Mouse (Mus musculus): ENCODE measurements around the gene Mrpl4. TPM values are rescaled to one million over a fixed set of nuclear protein-coding genes. Genes with fewer than 3 reads are reported as not detected.

Gene Mrpl4
- polyA plus RNA-seq, 1 experiment from 2014 or later = 155 TPM

DNA sequence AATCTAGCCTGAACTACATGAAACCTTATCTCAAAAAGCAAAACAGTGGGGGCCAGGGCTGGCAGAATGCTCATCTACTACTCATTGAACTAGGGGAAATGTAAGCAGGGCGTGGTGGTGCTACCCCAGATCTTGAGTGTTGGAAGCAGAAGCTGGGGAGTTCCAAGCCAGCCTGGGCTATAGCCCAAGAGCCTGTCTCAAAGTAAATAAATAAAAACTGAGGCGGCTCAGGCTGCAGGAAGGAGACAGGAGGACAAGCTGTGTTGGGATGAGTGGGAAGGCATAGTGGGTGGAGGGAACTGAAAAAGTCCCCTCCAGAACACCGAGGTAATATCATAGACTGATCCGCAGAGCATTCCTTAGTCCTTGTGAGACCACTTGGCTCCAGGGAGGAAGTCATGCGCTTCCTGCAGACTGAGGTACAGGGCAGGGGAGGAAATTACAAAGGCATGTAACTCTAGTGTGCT lies 9.3 kb downstream of the Mrpl4 start:
- DNase-seq (ENCODE audit: low spot score) = no peak

GRCm38 (mm10) chr9:21012368-21012767 lies 9.8 kb downstream of the Mrpl4 start:
- DNase-seq (ENCODE audit: low spot score) (no peak), ATAC-seq (replicated peaks; ENCODE audit: low FRiP score, low read depth) (no peak)
- Histone ChIP-seq H3K27ac (peak overlapping the region; percentile 65; the same call in 1 of the 2 replicates), H3K9ac (ENCODE audit: low read depth, low read length) (no peak overlapping the region), H3K4me1 (replicated peaks; ENCODE audit: insufficient read depth, low read length) (peaks cover 13% of the 10 kb centered on the region; the same call in 1 of the 2 replicates), H3K27me3 (ENCODE audit: insufficient read depth, low read length) (peaks cover 10% of the 10 kb centered on the region), H3K9me3 (replicated peaks; ENCODE audit: low read length) (no peaks in the 10 kb centered on the region), H3K4me3 (replicated peaks; ENCODE audit: low read depth, low read length) (no peak overlapping the region), H3K4me2 (ENCODE audit: low read length) (no peak overlapping the region), H3K36me3 (ENCODE audit: insufficient read depth, low read length) (peaks cover 10% of the 10 kb centered on the region; the same call in 1 of the 2 replicates)
- TF ChIP-seq CTCF (IDR thresholded peaks at IDR 0.05; ENCODE audit: low read depth) = peak; percentile 43; the same call in 1 of the 2 replicates
- 37% methylated on average over 1 of the region's 1 CpGs for WGBS

More for the DNA sequence above, 9.3 kb downstream of the Mrpl4 start:
- Histone ChIP-seq H3K9me3 (replicated peaks; ENCODE audit: low read length) (no peaks in the 10 kb centered on the region), H3K27me3 (ENCODE audit: insufficient read depth, low read length) (peaks cover 8% of the 10 kb centered on the region; the same call in 1 of the 2 replicates), H3K4me3 (replicated peaks; ENCODE audit: low read depth, low read length) (no peak overlapping the region), H3K4me2 (ENCODE audit: low read length) (no peak overlapping the region), H3K36me3 (ENCODE audit: insufficient read depth, low read length) (peaks cover 14% of the 10 kb centered on the region; the same call in 1 of the 2 replicates), H3K27ac (peak overlapping the region; percentile 65), H3K9ac (ENCODE audit: low read depth, low read length) (no peak overlapping the region), H3K4me1 (replicated peaks; ENCODE audit: insufficient read depth, low read length) (peaks cover 13% of the 10 kb centered on the region; the same call in 1 of the 2 replicates)
- ATAC-seq (replicated peaks; ENCODE audit: low FRiP score, low read depth) = no peak
- TF ChIP-seq CTCF (IDR thresholded peaks at IDR 0.05; ENCODE audit: low read depth) = no peak
- WGBS = 32% methylated on average over 5 of the region's 5 CpGs

DNA sequence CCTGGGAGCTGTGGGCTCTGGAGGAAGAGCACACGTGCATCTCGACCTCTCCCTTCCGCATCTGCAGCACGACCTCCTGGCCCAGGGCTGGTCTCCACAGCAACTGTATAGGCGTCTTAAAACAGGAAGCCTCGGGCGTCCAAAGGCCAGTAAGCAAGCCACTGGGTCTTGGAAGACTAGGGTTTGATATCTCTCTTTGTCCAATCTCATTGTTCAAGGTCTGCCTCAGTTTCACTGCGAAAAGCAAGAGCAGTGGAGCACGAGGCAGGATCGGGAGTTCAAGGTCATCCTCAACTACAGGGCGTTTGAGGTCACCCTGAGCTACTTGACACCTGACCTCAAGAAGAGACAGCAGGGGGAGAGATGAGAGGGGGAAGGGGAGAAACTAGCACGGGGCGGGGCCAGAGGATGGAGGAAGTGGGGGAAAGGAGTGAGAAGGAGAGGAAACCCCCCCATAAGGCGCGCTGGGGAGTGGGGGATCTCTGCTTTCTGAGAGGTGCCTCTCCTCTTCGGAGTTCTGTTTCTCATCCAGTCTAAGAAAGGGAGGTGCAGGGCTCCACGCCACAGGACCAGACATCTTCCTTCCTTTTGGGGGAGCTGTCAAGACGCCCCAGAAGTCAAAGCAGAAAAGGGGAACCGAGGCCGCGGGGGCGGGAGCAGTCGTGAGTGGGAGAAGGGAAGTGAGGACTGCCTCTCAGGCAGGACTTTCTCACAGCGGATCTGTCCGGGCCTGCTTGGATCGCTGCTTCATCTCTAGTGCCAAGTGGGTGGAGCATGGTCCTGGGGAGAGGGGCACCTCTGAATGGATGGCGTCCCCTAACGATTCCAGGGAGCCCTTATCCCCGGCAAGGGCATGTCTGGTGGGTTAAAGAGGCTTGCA lies 12.4 kb downstream of the Mrpl4 start:
- Histone ChIP-seq H3K4me3 (replicated peaks; ENCODE audit: low read depth, low read length) (peak overlapping the region; percentile 33), H3K36me3 (ENCODE audit: insufficient read depth, low read length) (no peaks in the 10 kb centered on the region), H3K4me1 (replicated peaks; ENCODE audit: insufficient read depth, low read length) (peaks cover 13% of the 10 kb centered on the region; the same call in 1 of the 2 replicates), H3K4me2 (ENCODE audit: low read length) (peak overlapping the region; percentile 61), H3K27ac (peak overlapping the region; percentile 60), H3K9ac (ENCODE audit: low read depth, low read length) (peak overlapping the region; percentile 33; the same call in 1 of the 2 replicates), H3K27me3 (ENCODE audit: insufficient read depth, low read length) (peaks cover 12% of the 10 kb centered on the region), H3K9me3 (replicated peaks; ENCODE audit: low read length) (no peaks in the 10 kb centered on the region)
- DNase-seq (ENCODE audit: low spot score) (no peak), ATAC-seq (replicated peaks; ENCODE audit: low FRiP score, low read depth) (peak; percentile 27; the same call in 1 of the 2 replicates)
- TF ChIP-seq CTCF (IDR thresholded peaks at IDR 0.05; ENCODE audit: low read depth) = no peak
- WGBS = 4% methylated on average over 28 of the region's 29 CpGs

GRCm38 (mm10) chr9:21015571-21016130 lies 13.1 kb downstream of the Mrpl4 start, which contains the start of gene Icam1:
Gene Icam1, plus strand, starts transcription at chr9:21015985.
- peak within 1 kb of the TSS; percentile 42; the same call in 1 of the 2 replicates for H3K9ac ChIP-seq (ENCODE audit: low read depth, low read length)
- peak within 1 kb of the TSS; percentile 60 for H3K27ac ChIP-seq
- H3K27me3 ChIP-seq (ENCODE audit: insufficient read depth, low read length) = peaks cover 12% of the 10 kb centered on the region
- WGBS = under 1% methylated on average over 30 of the region's 30 CpGs
- H3K4me3 ChIP-seq (replicated peaks; ENCODE audit: low read depth, low read length) = peak within 1 kb of the TSS; percentile 33
- no peak for TF ChIP-seq CTCF (IDR thresholded peaks at IDR 0.05; ENCODE audit: low read depth)
- no peaks in the 10 kb centered on the region for H3K36me3 ChIP-seq (ENCODE audit: insufficient read depth, low read length)
- peak; percentile 70 for ATAC-seq (replicated peaks; ENCODE audit: low FRiP score, low read depth)
- peaks cover 13% of the 10 kb centered on the region; the same call in 1 of the 2 replicates for H3K4me1 ChIP-seq (replicated peaks; ENCODE audit: insufficient read depth, low read length)
- DNase-seq (ENCODE audit: low spot score) = no peak
- H3K4me2 ChIP-seq (ENCODE audit: low read length) = peak within 1 kb of the TSS; percentile 61
- no peaks in the 10 kb centered on the region for H3K9me3 ChIP-seq (replicated peaks; ENCODE audit: low read length)

GRCm38 (mm10) chr9:21016331-21017176 lies 14.0 kb downstream of the Mrpl4 start:
- TF ChIP-seq CTCF (IDR thresholded peaks at IDR 0.05; ENCODE audit: low read depth) = no peak
- ATAC-seq (replicated peaks; ENCODE audit: low FRiP score, low read depth) = 0 out of 2 replicates have a peak, but pooled peaks have one; percentile 25
- Histone ChIP-seq H3K36me3 (ENCODE audit: insufficient read depth, low read length) (no peaks in the 10 kb centered on the region), H3K4me1 (replicated peaks; ENCODE audit: insufficient read depth, low read length) (peaks cover 13% of the 10 kb centered on the region; the same call in 1 of the 2 replicates), H3K4me3 (replicated peaks; ENCODE audit: low read depth, low read length) (peak overlapping the region; percentile 33), H3K9ac (ENCODE audit: low read depth, low read length) (peak overlapping the region; percentile 42; the same call in 1 of the 2 replicates), H3K27me3 (ENCODE audit: insufficient read depth, low read length) (peaks cover 12% of the 10 kb centered on the region), H3K9me3 (replicated peaks; ENCODE audit: low read length) (no peaks in the 10 kb centered on the region), H3K27ac (no peak overlapping the region), H3K4me2 (ENCODE audit: low read length) (peak overlapping the region; percentile 61)
- no peak for DNase-seq (ENCODE audit: low spot score)
- WGBS = 4% methylated on average over 17 of the region's 17 CpGs
